Mouse (Mus musculus) embryonic fibroblast, embryonic 13.5 days (primary cell): ENCODE results near the gene Gm26558.

Source experiments
- CTCF ChIP-seq: IDR thresholded peaks from 2 replicates; pipeline ENCODE4 v1.5.1; 2011; ENCODE audit warnings: mild to moderate bottlenecking, control low read depth, low read length, moderate library complexity, borderline replicate concordance; ENCODE audit not compliant: insufficient read depth
- POLR2A ChIP-seq: IDR thresholded peaks from 2 replicates; pipeline ENCODE4 v1.6.1; 2011; ENCODE audit warnings: low read depth, mild to moderate bottlenecking, control low read depth, low read length, moderate library complexity

DNA sequence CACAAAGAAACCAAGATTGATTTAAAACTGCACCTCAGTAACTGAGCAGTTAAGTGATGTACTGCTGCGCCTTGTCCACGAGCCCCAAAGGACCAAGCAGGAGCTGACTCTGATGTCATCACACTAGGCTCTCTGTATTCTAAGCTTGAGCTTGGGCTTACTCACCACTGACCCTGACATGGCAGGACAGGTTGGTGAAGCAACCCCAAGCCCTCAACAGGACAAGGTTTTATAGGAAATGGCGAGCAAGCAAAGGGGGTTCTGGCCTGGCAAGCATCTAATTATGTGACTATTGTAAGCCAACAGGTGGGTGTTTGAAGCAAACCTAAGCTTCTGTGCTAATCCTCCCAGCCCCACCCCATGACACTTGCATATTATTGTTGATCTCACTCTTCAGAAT is 38.9 kb upstream of the Gm26558 start:
- TF ChIP-seq CTCF (no peak), POLR2A (no peak)
